Mouse (Mus musculus): Measurements from ENCODE around the gene Ppp1r1a.

The Ppp1r1a gene

GRCm38 (mm10) chr15:103537822-103538213 lies at the start of gene Ppp1r1a:
Ppp1r1a (minus strand) TSS chr15:103538003.
- CTCF ChIA-PET, result no interaction called here

- CTCF ChIA-PET, result no interaction called here
Observed at GRCm38 (mm10) chr15:103585876-103586275, 48.1 kb upstream of the Ppp1r1a start.

- CTCF ChIA-PET, result no interaction called here
Observed at GRCm38 (mm10) chr15:103564981-103565380, 27.2 kb upstream of the Ppp1r1a start, which contains the start of gene Glycam1. Glycam1 (minus strand) TSS chr15:103565081.

GRCm38 (mm10) chr15:103552096-103552690 lies 14.4 kb upstream of the Ppp1r1a start:
- CTCF ChIA-PET, result interaction anchor here (0.6 kb wide), 1 partner anchor 86 kb away, joined by 3 read pairs; no protein-coding TSS in a partner anchor

- CTCF ChIA-PET, result interaction anchor here (0.7 kb wide), 1 partner anchor 50 kb away, joined by 3 read pairs; no protein-coding TSS in a partner anchor
Observed at GRCm38 (mm10) chr15:103551053-103551452, 13.2 kb upstream of the Ppp1r1a start.

GRCm38 (mm10) chr15:103549475-103549874 lies 11.7 kb upstream of the Ppp1r1a start:
- CTCF ChIA-PET, result no interaction called here

GRCm38 (mm10) chr15:103547983-103548382 lies 10.2 kb upstream of the Ppp1r1a start:
- CTCF ChIA-PET, result no interaction called here

GRCm38 (mm10) chr15:103542526-103542925 lies 4.7 kb upstream of the Ppp1r1a start:
- CTCF ChIA-PET, result no interaction called here

GRCm38 (mm10) chr15:103540646-103541045 lies 2.8 kb upstream of the Ppp1r1a start:
- CTCF ChIA-PET, result no interaction called here

GRCm38 (mm10) chr15:103539259-103539658 lies 1.5 kb upstream of the Ppp1r1a start:
- CTCF ChIA-PET, result no interaction called here

- CTCF ChIA-PET, result no interaction called here
Observed at GRCm38 (mm10) chr15:103537011-103537821, 587 bp downstream of the Ppp1r1a start.

GRCm38 (mm10) chr15:103536456-103536855 lies 1.3 kb downstream of the Ppp1r1a start:
- CTCF ChIA-PET, result no interaction called here

GRCm38 (mm10) chr15:103535786-103536185 lies 2.0 kb downstream of the Ppp1r1a start:
- CTCF ChIA-PET, result no interaction called here

GRCm38 (mm10) chr15:103535030-103535429 lies 2.8 kb downstream of the Ppp1r1a start:
- CTCF ChIA-PET, result no interaction called here

GRCm38 (mm10) chr15:103534054-103534620 lies 3.7 kb downstream of the Ppp1r1a start:
- CTCF ChIA-PET, result no interaction called here

- CTCF ChIA-PET, result no interaction called here
Observed at GRCm38 (mm10) chr15:103530372-103530771, 7.4 kb downstream of the Ppp1r1a start.

- CTCF ChIA-PET, result no interaction called here
Observed at GRCm38 (mm10) chr15:103523156-103523555, 14.6 kb downstream of the Ppp1r1a start.

- CTCF ChIA-PET, result no interaction called here
Observed at GRCm38 (mm10) chr15:103522458-103523099, 15.2 kb downstream of the Ppp1r1a start.

- CTCF ChIA-PET, result no interaction called here
Observed at GRCm38 (mm10) chr15:103519386-103520378, 18.1 kb downstream of the Ppp1r1a start.

- CTCF ChIA-PET, result interaction anchor here (0.7 kb wide), 1 partner anchor 37 kb away, joined by 5 read pairs; no protein-coding TSS in a partner anchor
Observed at GRCm38 (mm10) chr15:103518600-103519385, 19.0 kb downstream of the Ppp1r1a start.
